Mouse (Mus musculus) lung, postnatal 0 days (tissue): ENCODE data around the gene Galnt14.

Experiments
- CTCF ChIP-seq: IDR thresholded peaks from 2 replicates; pipeline ENCODE4 v1.5.1; 2016; ENCODE audit warnings: antibody characterized with exemption, mild to moderate bottlenecking
- EP300 ChIP-seq: IDR thresholded peaks from 2 replicates; pipeline ENCODE4 v1.6.1; 2016; ENCODE audit warnings: antibody characterized with exemption, mild to moderate bottlenecking, control low read depth

- TF ChIP-seq EP300 (no peak), CTCF (no peak)
These were observed 4.4 kb upstream of the Galnt14 start for GRCm38 (mm10) chr17:73714440-73715221.
